Mouse (Mus musculus) bone marrow macrophage, adult 2 months (primary cell): ENCODE results near the gene Gm42957.

Experiments used
- CTCF ChIP-seq: IDR thresholded peaks from 2 replicates; pipeline ENCODE4 v1.5.1; 2012; ENCODE audit warnings: low read depth, mild to moderate bottlenecking, low read length, moderate library complexity
- POLR2A ChIP-seq: IDR thresholded peaks from 2 replicates; pipeline ENCODE4 v1.6.1; 2012; ENCODE audit warnings: mild to moderate bottlenecking, low read depth, low read length, borderline replicate concordance

- TF ChIP-seq CTCF (no peak), POLR2A (no peak)
Measured at GRCm38 (mm10) chr3:96594851-96595250, 40.4 kb upstream of the Gm42957 start.
